Mouse (Mus musculus): ENCODE data around the gene Nr4a1. TPM values are rescaled to one million over a fixed set of nuclear protein-coding genes. Genes with fewer than 3 reads are reported as not detected.

Gene Nr4a1
- polyA plus RNA-seq, 1 experiment from 2014 or later = 13.5 TPM

- Histone ChIP-seq H3K27me3 (ENCODE audit: control insufficient read depth, insufficient read depth, low read length) (no peaks in the 10 kb centered on the region), H3K9ac (ENCODE audit: low read length) (no peak overlapping the region), H3K36me3 (ENCODE audit: control insufficient read depth, insufficient read depth) (peaks cover 9% of the 10 kb centered on the region), H3K4me3 (ENCODE audit: low read length) (no peak overlapping the region), H3K4me2 (ENCODE audit: low read depth, low read length) (no peak overlapping the region), H3K27ac (ENCODE audit: low read length) (peak overlapping the region; percentile 28; the same call in 1 of the 2 replicates), H3K9me3 (replicated peaks; ENCODE audit: control insufficient read depth, low read length) (no peaks in the 10 kb centered on the region), H3K4me1 (ENCODE audit: control insufficient read depth, insufficient read depth, low read length) (peaks cover 21% of the 10 kb centered on the region)
- 87% methylated on average over 10 of the region's 10 CpGs for WGBS
- no peak for ATAC-seq (replicated peaks; ENCODE audit: extremely low read depth, insufficient read depth, low FRiP score)
These were observed 41.5 kb downstream of the Nr4a1 start for GRCm38 (mm10) chr15:101295616-101296015.

GRCm38 (mm10) chr15:101296091-101296490 is 42.0 kb downstream of the Nr4a1 start:
- ATAC-seq (replicated peaks; ENCODE audit: extremely low read depth, insufficient read depth, low FRiP score) = no peak
- peaks cover 21% of the 10 kb centered on the region for H3K4me1 ChIP-seq (ENCODE audit: control insufficient read depth, insufficient read depth, low read length)
- H3K27me3 ChIP-seq (ENCODE audit: control insufficient read depth, insufficient read depth, low read length) = no peaks in the 10 kb centered on the region
- H3K4me3 ChIP-seq (ENCODE audit: low read length) = no peak overlapping the region
- H3K27ac ChIP-seq (ENCODE audit: low read length) = peak overlapping the region; percentile 28; the same call in 1 of the 2 replicates
- H3K9ac ChIP-seq (ENCODE audit: low read length) = no peak overlapping the region
- no peaks in the 10 kb centered on the region for H3K9me3 ChIP-seq (replicated peaks; ENCODE audit: control insufficient read depth, low read length)
- 72% methylated on average over 11 of the region's 11 CpGs for WGBS
- peaks cover 5% of the 10 kb centered on the region; the same call in 1 of the 2 replicates for H3K36me3 ChIP-seq (ENCODE audit: control insufficient read depth, insufficient read depth)
- H3K4me2 ChIP-seq (ENCODE audit: low read depth, low read length) = no peak overlapping the region

GRCm38 (mm10) chr15:101297988-101298387 is 43.9 kb downstream of the Nr4a1 start:
- Histone ChIP-seq H3K4me1 (ENCODE audit: control insufficient read depth, insufficient read depth, low read length) (peaks cover 21% of the 10 kb centered on the region), H3K27me3 (ENCODE audit: control insufficient read depth, insufficient read depth, low read length) (no peaks in the 10 kb centered on the region), H3K4me2 (ENCODE audit: low read depth, low read length) (peak overlapping the region; percentile 31), H3K9ac (ENCODE audit: low read length) (peak overlapping the region; percentile 42; the same call in 1 of the 2 replicates), H3K27ac (ENCODE audit: low read length) (peak overlapping the region; percentile 10; the same call in 1 of the 2 replicates), H3K4me3 (ENCODE audit: low read length) (no peak overlapping the region), H3K9me3 (replicated peaks; ENCODE audit: control insufficient read depth, low read length) (no peaks in the 10 kb centered on the region), H3K36me3 (ENCODE audit: control insufficient read depth, insufficient read depth) (no peaks in the 10 kb centered on the region)
- no peak for ATAC-seq (replicated peaks; ENCODE audit: extremely low read depth, insufficient read depth, low FRiP score)
- WGBS = 36% methylated on average over 7 of the region's 7 CpGs

- H3K4me2 ChIP-seq (ENCODE audit: low read depth, low read length) = peak overlapping the region; percentile 31
- no peak for ATAC-seq (replicated peaks; ENCODE audit: extremely low read depth, insufficient read depth, low FRiP score)
- H3K27ac ChIP-seq (ENCODE audit: low read length) = 0 out of 2 replicates have a peak overlapping the region, but pooled peaks have one; percentile 10
- 19% methylated on average over 7 of the region's 7 CpGs for WGBS
- no peaks in the 10 kb centered on the region for H3K36me3 ChIP-seq (ENCODE audit: control insufficient read depth, insufficient read depth)
- peaks cover 21% of the 10 kb centered on the region for H3K4me1 ChIP-seq (ENCODE audit: control insufficient read depth, insufficient read depth, low read length)
- H3K9ac ChIP-seq (ENCODE audit: low read length) = peak overlapping the region; percentile 42; the same call in 1 of the 2 replicates
- H3K4me3 ChIP-seq (ENCODE audit: low read length) = no peak overlapping the region
- H3K9me3 ChIP-seq (replicated peaks; ENCODE audit: control insufficient read depth, low read length) = no peaks in the 10 kb centered on the region
- no peaks in the 10 kb centered on the region for H3K27me3 ChIP-seq (ENCODE audit: control insufficient read depth, insufficient read depth, low read length)
These were observed 44.5 kb downstream of the Nr4a1 start for GRCm38 (mm10) chr15:101298550-101298949.

GRCm38 (mm10) chr15:101299480-101299960 is 45.5 kb downstream of the Nr4a1 start:
- Histone ChIP-seq H3K36me3 (ENCODE audit: control insufficient read depth, insufficient read depth) (no peaks in the 10 kb centered on the region), H3K27me3 (ENCODE audit: control insufficient read depth, insufficient read depth, low read length) (no peaks in the 10 kb centered on the region), H3K4me2 (ENCODE audit: low read depth, low read length) (no peak overlapping the region), H3K9me3 (replicated peaks; ENCODE audit: control insufficient read depth, low read length) (no peaks in the 10 kb centered on the region), H3K27ac (ENCODE audit: low read length) (peak overlapping the region; percentile 73), H3K4me1 (ENCODE audit: control insufficient read depth, insufficient read depth, low read length) (peaks cover 21% of the 10 kb centered on the region), H3K4me3 (ENCODE audit: low read length) (no peak overlapping the region), H3K9ac (ENCODE audit: low read length) (peak overlapping the region; percentile 44; the same call in 1 of the 2 replicates)
- ATAC-seq (replicated peaks; ENCODE audit: extremely low read depth, insufficient read depth, low FRiP score) = peak; percentile 73
- WGBS = 35% methylated on average over 14 of the region's 14 CpGs

- Histone ChIP-seq H3K4me2 (ENCODE audit: low read depth, low read length) (no peak overlapping the region), H3K9ac (ENCODE audit: low read length) (no peak overlapping the region), H3K27ac (ENCODE audit: low read length) (peak overlapping the region; percentile 71), H3K36me3 (ENCODE audit: control insufficient read depth, insufficient read depth) (no peaks in the 10 kb centered on the region), H3K4me1 (ENCODE audit: control insufficient read depth, insufficient read depth, low read length) (peaks cover 21% of the 10 kb centered on the region), H3K9me3 (replicated peaks; ENCODE audit: control insufficient read depth, low read length) (no peaks in the 10 kb centered on the region), H3K4me3 (ENCODE audit: low read length) (no peak overlapping the region), H3K27me3 (ENCODE audit: control insufficient read depth, insufficient read depth, low read length) (no peaks in the 10 kb centered on the region)
- 26% methylated on average over 6 of the region's 6 CpGs for WGBS
- ATAC-seq (replicated peaks; ENCODE audit: extremely low read depth, insufficient read depth, low FRiP score) = no peak
These were observed 46.1 kb downstream of the Nr4a1 start for GRCm38 (mm10) chr15:101300128-101300527.

- Histone ChIP-seq H3K4me2 (ENCODE audit: low read depth, low read length) (no peak overlapping the region), H3K27me3 (ENCODE audit: control insufficient read depth, insufficient read depth, low read length) (no peaks in the 10 kb centered on the region), H3K27ac (ENCODE audit: low read length) (no peak overlapping the region), H3K9me3 (replicated peaks; ENCODE audit: control insufficient read depth, low read length) (no peaks in the 10 kb centered on the region), H3K9ac (ENCODE audit: low read length) (no peak overlapping the region), H3K4me1 (ENCODE audit: control insufficient read depth, insufficient read depth, low read length) (peaks cover 21% of the 10 kb centered on the region), H3K4me3 (ENCODE audit: low read length) (no peak overlapping the region), H3K36me3 (ENCODE audit: control insufficient read depth, insufficient read depth) (no peaks in the 10 kb centered on the region)
- no peak for ATAC-seq (replicated peaks; ENCODE audit: extremely low read depth, insufficient read depth, low FRiP score)
- 83% methylated on average over 3 of the region's 3 CpGs for WGBS
These were observed 48.1 kb downstream of the Nr4a1 start for GRCm38 (mm10) chr15:101302201-101302600.

GRCm38 (mm10) chr15:101303830-101304229 is 49.8 kb downstream of the Nr4a1 start:
- Histone ChIP-seq H3K27ac (ENCODE audit: low read length) (no peak overlapping the region), H3K4me3 (ENCODE audit: low read length) (no peak overlapping the region), H3K4me1 (ENCODE audit: control insufficient read depth, insufficient read depth, low read length) (peaks cover 15% of the 10 kb centered on the region), H3K4me2 (ENCODE audit: low read depth, low read length) (no peak overlapping the region), H3K9ac (ENCODE audit: low read length) (no peak overlapping the region), H3K36me3 (ENCODE audit: control insufficient read depth, insufficient read depth) (no peaks in the 10 kb centered on the region), H3K27me3 (ENCODE audit: control insufficient read depth, insufficient read depth, low read length) (no peaks in the 10 kb centered on the region), H3K9me3 (replicated peaks; ENCODE audit: control insufficient read depth, low read length) (no peaks in the 10 kb centered on the region)
- ATAC-seq (replicated peaks; ENCODE audit: extremely low read depth, insufficient read depth, low FRiP score) = no peak
- WGBS = 70% methylated on average over 4 of the region's 4 CpGs

- no peaks in the 10 kb centered on the region for H3K9me3 ChIP-seq (replicated peaks; ENCODE audit: control insufficient read depth, low read length)
- no peaks in the 10 kb centered on the region for H3K27me3 ChIP-seq (ENCODE audit: control insufficient read depth, insufficient read depth, low read length)
- H3K4me3 ChIP-seq (ENCODE audit: low read length) = no peak overlapping the region
- no peak overlapping the region for H3K9ac ChIP-seq (ENCODE audit: low read length)
- ATAC-seq (replicated peaks; ENCODE audit: extremely low read depth, insufficient read depth, low FRiP score) = no peak
- 89% methylated on average over 4 of the region's 4 CpGs for WGBS
- no peaks in the 10 kb centered on the region for H3K36me3 ChIP-seq (ENCODE audit: control insufficient read depth, insufficient read depth)
- H3K4me1 ChIP-seq (ENCODE audit: control insufficient read depth, insufficient read depth, low read length) = peaks cover 5% of the 10 kb centered on the region
- no peak overlapping the region for H3K27ac ChIP-seq (ENCODE audit: low read length)
- no peak overlapping the region for H3K4me2 ChIP-seq (ENCODE audit: low read depth, low read length)
These were observed 52.4 kb downstream of the Nr4a1 start for GRCm38 (mm10) chr15:101306459-101306858.

Data from heart, embryonic 16.5 days (tissue).